Mouse (Mus musculus): ENCODE data around the gene Atl2. TPM values are rescaled to one million over a fixed set of nuclear protein-coding genes. Genes with fewer than 3 reads are reported as not detected.

The Atl2 gene
- polyA plus RNA-seq, 1 experiment: 6.4 TPM

GRCm38 (mm10) chr17:79845695-79846094, 50.2 kb downstream of the Atl2 start:
- H3K36me3 ChIP-seq (ENCODE audit: control insufficient read depth, insufficient read depth, low read length): peaks cover 8% of the 10 kb centered on the region
- H3K27me3 ChIP-seq (ENCODE audit: control insufficient read depth, insufficient read depth, low read length): no peaks in the 10 kb centered on the region; the same call in 1 of the 2 replicates
- H3K4me3 ChIP-seq (ENCODE audit: extremely low read depth, insufficient read depth, insufficient read length): no peak overlapping the region
- DNase-seq (ENCODE audit: low read depth in 1 of 2, low spot score in 2 of 2): no peak
- 87% methylated on average over 2 of the region's 2 CpGs for WGBS
- H3K4me1 ChIP-seq (ENCODE audit: control insufficient read depth, insufficient read depth, insufficient read length): no peaks in the 10 kb centered on the region
- no peak overlapping the region for H3K27ac ChIP-seq (ENCODE audit: insufficient read depth, low read length)
- TF ChIP-seq POLR2A (IDR thresholded peaks at IDR 0.05; ENCODE audit: low read depth, low read length): no peak
- TF ChIP-seq CTCF (IDR thresholded peaks at IDR 0.05; ENCODE audit: extremely low read depth, insufficient read depth, insufficient read length, insufficient replicate concordance): no peak

GRCm38 (mm10) chr17:79840254-79841238, 55.4 kb downstream of the Atl2 start:
- H3K27ac ChIP-seq (ENCODE audit: insufficient read depth, low read length): no peak overlapping the region

GRCm38 (mm10) chr17:79836978-79837377, 58.9 kb downstream of the Atl2 start:
- TF ChIP-seq CTCF (IDR thresholded peaks at IDR 0.05; ENCODE audit: extremely low read depth, insufficient read depth, insufficient read length, insufficient replicate concordance) (no peak), POLR2A (IDR thresholded peaks at IDR 0.05; ENCODE audit: low read depth, low read length) (no peak)
- peaks cover 3% of the 10 kb centered on the region; the same call in 1 of the 2 replicates for H3K4me1 ChIP-seq (ENCODE audit: control insufficient read depth, insufficient read depth, insufficient read length)
- WGBS: 76% methylated on average over 7 of the region's 7 CpGs
- DNase-seq (ENCODE audit: low read depth in 1 of 2, low spot score in 2 of 2): no peak
- no peaks in the 10 kb centered on the region for H3K27me3 ChIP-seq (ENCODE audit: control insufficient read depth, insufficient read depth, low read length)
- no peak overlapping the region for H3K27ac ChIP-seq (ENCODE audit: insufficient read depth, low read length)
- no peak overlapping the region for H3K4me3 ChIP-seq (ENCODE audit: extremely low read depth, insufficient read depth, insufficient read length)
- H3K36me3 ChIP-seq (ENCODE audit: control insufficient read depth, insufficient read depth, low read length): no peaks in the 10 kb centered on the region

More at GRCm38 (mm10) chr17:79840254-79841238, 55.4 kb downstream of the Atl2 start:
- Histone ChIP-seq H3K36me3 (ENCODE audit: control insufficient read depth, insufficient read depth, low read length) (no peaks in the 10 kb centered on the region), H3K27me3 (ENCODE audit: control insufficient read depth, insufficient read depth, low read length) (no peaks in the 10 kb centered on the region; the same call in 1 of the 2 replicates), H3K4me1 (ENCODE audit: control insufficient read depth, insufficient read depth, insufficient read length) (peaks cover 3% of the 10 kb centered on the region; the same call in 1 of the 2 replicates), H3K4me3 (ENCODE audit: extremely low read depth, insufficient read depth, insufficient read length) (no peak overlapping the region)
- TF ChIP-seq CTCF (IDR thresholded peaks at IDR 0.05; ENCODE audit: extremely low read depth, insufficient read depth, insufficient read length, insufficient replicate concordance) (peak; percentile 52; the same call in 1 of the 2 replicates), POLR2A (IDR thresholded peaks at IDR 0.05; ENCODE audit: low read depth, low read length) (no peak)
- 44% methylated on average over 7 of the region's 7 CpGs for WGBS
- DNase-seq (ENCODE audit: low read depth in 1 of 2, low spot score in 2 of 2): peak in 1 of 2 experiments; percentile 32

GRCm38 (mm10) chr17:79835714-79836373, 60.1 kb downstream of the Atl2 start:
- 8% methylated on average over 5 of the region's 5 CpGs for WGBS
- no peak for TF ChIP-seq CTCF (IDR thresholded peaks at IDR 0.05; ENCODE audit: extremely low read depth, insufficient read depth, insufficient read length, insufficient replicate concordance)
- no peak for TF ChIP-seq POLR2A (IDR thresholded peaks at IDR 0.05; ENCODE audit: low read depth, low read length)
- Histone ChIP-seq H3K27me3 (ENCODE audit: control insufficient read depth, insufficient read depth, low read length) (no peaks in the 10 kb centered on the region), H3K27ac (ENCODE audit: insufficient read depth, low read length) (no peak overlapping the region), H3K4me1 (ENCODE audit: control insufficient read depth, insufficient read depth, insufficient read length) (peaks cover 3% of the 10 kb centered on the region; the same call in 1 of the 2 replicates), H3K4me3 (ENCODE audit: extremely low read depth, insufficient read depth, insufficient read length) (no peak overlapping the region), H3K36me3 (ENCODE audit: control insufficient read depth, insufficient read depth, low read length) (no peaks in the 10 kb centered on the region)
- DNase-seq (ENCODE audit: low read depth in 1 of 2, low spot score in 2 of 2): no peak

- Histone ChIP-seq H3K27ac (ENCODE audit: insufficient read depth, low read length) (no peak overlapping the region), H3K4me3 (ENCODE audit: extremely low read depth, insufficient read depth, insufficient read length) (no peak overlapping the region), H3K4me1 (ENCODE audit: control insufficient read depth, insufficient read depth, insufficient read length) (peaks cover 3% of the 10 kb centered on the region; the same call in 1 of the 2 replicates), H3K36me3 (ENCODE audit: control insufficient read depth, insufficient read depth, low read length) (no peaks in the 10 kb centered on the region), H3K27me3 (ENCODE audit: control insufficient read depth, insufficient read depth, low read length) (no peaks in the 10 kb centered on the region)
- TF ChIP-seq POLR2A (IDR thresholded peaks at IDR 0.05; ENCODE audit: low read depth, low read length) (no peak), CTCF (IDR thresholded peaks at IDR 0.05; ENCODE audit: extremely low read depth, insufficient read depth, insufficient read length, insufficient replicate concordance) (no peak)
- 61% methylated on average over 1 of the region's 1 CpGs for WGBS
- DNase-seq (ENCODE audit: low read depth in 1 of 2, low spot score in 2 of 2): no peak
Measured at GRCm38 (mm10) chr17:79832284-79832683, 63.6 kb downstream of the Atl2 start.

GRCm38 (mm10) chr17:79826482-79827034, 69.4 kb downstream of the Atl2 start:
- Histone ChIP-seq H3K4me1 (ENCODE audit: control insufficient read depth, insufficient read depth, insufficient read length) (no peaks in the 10 kb centered on the region), H3K4me3 (ENCODE audit: extremely low read depth, insufficient read depth, insufficient read length) (no peak overlapping the region), H3K27ac (ENCODE audit: insufficient read depth, low read length) (no peak overlapping the region), H3K27me3 (ENCODE audit: control insufficient read depth, insufficient read depth, low read length) (no peaks in the 10 kb centered on the region), H3K36me3 (ENCODE audit: control insufficient read depth, insufficient read depth, low read length) (no peaks in the 10 kb centered on the region)
- TF ChIP-seq POLR2A (IDR thresholded peaks at IDR 0.05; ENCODE audit: low read depth, low read length): no peak
- no peak for TF ChIP-seq CTCF (IDR thresholded peaks at IDR 0.05; ENCODE audit: extremely low read depth, insufficient read depth, insufficient read length, insufficient replicate concordance)
- DNase-seq (ENCODE audit: low read depth in 1 of 2, low spot score in 2 of 2): no peak
- 80% methylated on average over 6 of the region's 6 CpGs for WGBS
